Mouse (Mus musculus) adrenal gland (tissue): Measurements from ENCODE around the gene Klhl22.

Source experiments
- intact Hi-C: fragments of 180-260 bp; cut with DNase I; formaldehyde crosslinking; loops from one replicate; pipeline ENCODE4 v1.15.1; 2025

Gene Klhl22

GRCm38 (mm10) chr16:17798321-17799180 is 39.1 kb downstream of the Klhl22 start:
- intact Hi-C loops: no loop called here

- intact Hi-C loops: no loop called here
These were observed 40.2 kb downstream of the Klhl22 start for GRCm38 (mm10) chr16:17799584-17799983.

GRCm38 (mm10) chr16:17801777-17802455 is 42.5 kb downstream of the Klhl22 start:
- intact Hi-C loops: no loop called here

GRCm38 (mm10) chr16:17802456-17802838 is 43.0 kb downstream of the Klhl22 start:
- intact Hi-C loops: no loop called here

- intact Hi-C loops: no loop called here
These were observed 43.6 kb downstream of the Klhl22 start for GRCm38 (mm10) chr16:17802839-17803674.

- intact Hi-C loops: no loop called here
These were observed 44.4 kb downstream of the Klhl22 start for GRCm38 (mm10) chr16:17803675-17804448.

- intact Hi-C loops: no loop called here
These were observed 45.1 kb downstream of the Klhl22 start for GRCm38 (mm10) chr16:17804449-17804912.

GRCm38 (mm10) chr16:17804982-17805381 is 45.6 kb downstream of the Klhl22 start:
- intact Hi-C loops: no loop called here

GRCm38 (mm10) chr16:17806581-17807191 is 47.3 kb downstream of the Klhl22 start:
- intact Hi-C loops: no loop called here

GRCm38 (mm10) chr16:17807192-17808009 is 48.0 kb downstream of the Klhl22 start:
- intact Hi-C loops: no loop called here

GRCm38 (mm10) chr16:17809125-17809524 is 49.7 kb downstream of the Klhl22 start:
- intact Hi-C loops: no loop called here

GRCm38 (mm10) chr16:17809711-17810110 is 50.3 kb downstream of the Klhl22 start:
- intact Hi-C loops: loop anchor here (5.0 kb wide), 3 partner anchors 32 to 67 kb away; no protein-coding TSS in a partner anchor

GRCm38 (mm10) chr16:17812120-17812519 is 52.7 kb downstream of the Klhl22 start:
- intact Hi-C loops: loop anchor here (5.0 kb wide), 3 partner anchors 35 to 70 kb away; no protein-coding TSS in a partner anchor

GRCm38 (mm10) chr16:17813173-17813572 is 53.8 kb downstream of the Klhl22 start:
- intact Hi-C loops: loop anchor here (5.0 kb wide), 3 partner anchors 36 to 71 kb away; no protein-coding TSS in a partner anchor

- intact Hi-C loops: no loop called here
These were observed 56.3 kb downstream of the Klhl22 start for GRCm38 (mm10) chr16:17815411-17816402.

- intact Hi-C loops: no loop called here
These were observed 57.1 kb downstream of the Klhl22 start for GRCm38 (mm10) chr16:17816528-17816927.

- intact Hi-C loops: no loop called here
These were observed 67.1 kb downstream of the Klhl22 start for GRCm38 (mm10) chr16:17826500-17826899.

- intact Hi-C loops: no loop called here
These were observed 68.8 kb downstream of the Klhl22 start for GRCm38 (mm10) chr16:17828229-17828628.
